Mouse (Mus musculus): Measurements from ENCODE around the gene Cdr2l.

DNA sequence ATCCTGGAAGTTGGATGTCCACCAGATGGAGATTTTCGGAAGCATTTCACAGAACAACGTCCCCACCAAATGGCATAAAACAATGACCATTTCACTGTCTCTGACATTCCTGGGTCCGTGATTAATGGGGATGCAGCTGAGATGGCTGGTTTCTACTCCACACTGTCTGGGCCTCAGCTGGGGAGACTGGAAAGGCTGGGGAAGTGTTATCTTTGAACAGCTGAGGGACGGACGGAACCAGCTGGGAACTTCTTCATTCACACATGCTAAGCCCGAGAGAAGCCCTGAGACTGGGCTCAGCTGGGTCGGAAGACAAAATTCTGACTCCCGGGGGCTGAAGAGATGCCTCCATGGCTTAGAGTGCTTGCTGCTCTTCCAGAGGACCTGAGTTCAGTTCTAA is 10.4 kb upstream of the Cdr2l start:
- TF ChIP-seq CTCF (IDR thresholded peaks at IDR 0.05; ENCODE audit: low read depth, low read length) (no peak), POLR2A (IDR thresholded peaks at IDR 0.05; ENCODE audit: extremely low read depth, insufficient read depth, low read length) (no peak)
